Mouse (Mus musculus): ENCODE measurements at regions not wholly inside any gene's neighbourhood (a gene's known extent, or its start where the extent isn't known, plus 50 kb on each side); places are given as distances from the start of the nearest gene placed in this dataset.

- DNase-seq, result no peak
Observed at GRCm38 (mm10) chr11:56716953-56717352, 294.2 kb upstream of the Gria1 start.

- DNase-seq, result no peak
Observed at GRCm38 (mm10) chr11:56725141-56725540, 286.0 kb upstream of the Gria1 start.

DNA sequence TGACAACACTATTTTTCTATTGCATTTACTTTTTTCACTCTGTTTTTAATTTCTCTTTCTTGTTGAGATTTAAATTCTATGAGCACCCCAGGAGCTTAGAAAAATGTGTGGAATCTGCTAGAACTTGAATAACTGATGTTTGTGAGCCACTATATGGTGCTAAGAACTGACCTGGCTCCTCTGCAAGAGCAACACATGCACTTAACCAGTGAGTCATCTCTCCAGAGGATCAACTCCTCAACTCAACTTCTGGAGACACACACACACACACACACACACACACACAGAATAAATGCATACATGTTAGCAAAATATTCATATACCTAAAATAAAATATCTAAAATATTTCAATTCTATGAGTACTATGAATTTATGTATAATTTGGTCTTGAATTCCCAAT, 285.0 kb upstream of the Gria1 start:
- DNase-seq, result no peak

DNA sequence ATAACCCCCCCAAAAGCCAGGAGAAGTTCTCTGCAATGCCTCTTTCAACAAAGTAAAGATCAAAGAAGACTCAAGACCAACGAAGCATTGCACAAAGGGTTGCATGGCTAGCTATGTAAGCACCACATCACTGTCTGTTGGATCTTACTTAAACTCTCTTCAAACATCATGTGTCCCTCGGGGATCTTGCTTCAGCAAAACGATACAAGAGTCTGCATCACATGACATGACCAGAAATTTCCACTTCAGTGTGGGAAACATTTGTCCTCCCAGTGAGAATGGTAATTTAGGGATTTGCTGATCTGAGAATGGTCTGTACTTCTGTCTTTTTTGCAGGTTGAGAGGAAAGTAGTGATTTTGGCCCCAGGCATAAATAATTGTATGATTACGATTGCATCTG, 283.6 kb upstream of the Gria1 start:
- DNase-seq, result no peak

DNA sequence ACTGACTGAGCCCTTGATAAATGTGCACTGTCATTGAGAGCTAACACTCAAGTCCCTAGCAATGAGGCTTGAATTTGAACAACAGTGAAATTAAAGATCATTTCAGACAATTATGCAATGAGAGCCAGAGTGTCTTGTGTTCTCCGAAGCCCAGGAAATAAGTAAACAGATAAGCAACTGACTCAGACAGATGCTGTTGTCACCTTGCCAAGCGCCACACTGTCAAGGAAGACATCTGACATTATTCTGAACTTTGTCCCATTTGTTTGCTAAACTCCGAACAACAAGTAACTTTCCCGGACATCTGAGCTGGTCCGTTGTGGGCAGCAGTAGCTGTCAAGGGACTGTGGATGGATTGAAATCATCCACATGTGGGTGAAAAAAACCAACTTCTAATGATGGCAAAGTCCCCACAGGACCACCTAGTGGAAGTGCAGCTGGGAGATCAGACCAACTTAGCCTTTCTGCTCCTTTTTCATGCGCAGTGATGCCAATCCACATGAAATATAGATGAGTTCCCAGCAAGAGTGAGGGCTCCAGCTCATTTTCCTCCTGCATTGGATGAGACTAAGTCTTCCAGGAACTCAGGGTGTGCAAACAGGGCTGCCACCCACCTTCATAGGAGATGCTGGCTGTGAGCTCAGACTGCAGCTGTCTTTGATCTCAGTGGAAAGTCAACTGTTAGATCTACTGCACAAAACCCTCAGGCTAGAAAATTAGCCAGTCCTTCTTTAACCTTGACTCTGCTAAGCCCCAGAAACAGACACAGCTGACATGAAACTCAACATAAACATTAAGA, 282.8 kb upstream of the Gria1 start:
- peak; percentile 8 to 30 for DNase-seq

DNA sequence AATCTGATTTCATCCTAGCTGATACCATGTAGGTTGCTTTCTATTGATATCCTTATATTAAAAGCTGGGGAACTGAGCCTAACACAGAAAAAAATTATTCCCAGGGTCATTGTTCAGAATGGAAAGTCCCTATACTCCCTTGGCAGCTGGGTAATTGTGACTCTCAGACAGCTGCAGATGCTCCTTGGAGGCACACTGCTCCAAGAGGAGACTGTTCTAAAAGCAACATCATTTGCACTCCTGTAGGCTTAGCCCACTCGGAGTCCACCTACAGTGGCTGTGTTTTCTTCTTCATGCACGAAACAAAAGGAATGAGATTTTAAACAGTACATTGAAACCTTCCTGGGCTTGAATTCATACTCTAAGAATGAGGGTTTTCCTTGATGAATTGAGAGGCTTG, 269.3 kb upstream of the Gria1 start:
- DNase-seq, result no peak

DNA sequence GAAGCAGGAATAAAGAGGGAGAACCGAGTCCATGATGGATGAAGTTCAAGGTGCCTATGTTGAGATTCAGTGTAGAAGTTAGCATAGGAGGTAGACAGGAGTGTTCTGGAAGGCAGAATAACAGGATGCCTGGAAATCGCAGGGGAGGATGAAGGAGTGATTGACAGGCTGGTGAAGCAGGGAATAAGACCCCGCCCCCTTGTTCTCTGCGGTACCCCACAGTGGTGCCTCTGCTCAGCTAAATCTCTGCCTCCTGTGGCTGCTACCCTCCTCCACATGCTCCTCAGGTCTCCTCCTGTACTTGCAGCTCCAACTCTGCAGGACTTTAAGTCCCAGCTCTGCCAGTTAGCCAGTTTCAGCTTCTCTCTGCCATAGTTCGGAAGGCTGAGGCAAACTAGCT, 261.2 kb upstream of the Gria1 start:
- no peak for DNase-seq

DNA sequence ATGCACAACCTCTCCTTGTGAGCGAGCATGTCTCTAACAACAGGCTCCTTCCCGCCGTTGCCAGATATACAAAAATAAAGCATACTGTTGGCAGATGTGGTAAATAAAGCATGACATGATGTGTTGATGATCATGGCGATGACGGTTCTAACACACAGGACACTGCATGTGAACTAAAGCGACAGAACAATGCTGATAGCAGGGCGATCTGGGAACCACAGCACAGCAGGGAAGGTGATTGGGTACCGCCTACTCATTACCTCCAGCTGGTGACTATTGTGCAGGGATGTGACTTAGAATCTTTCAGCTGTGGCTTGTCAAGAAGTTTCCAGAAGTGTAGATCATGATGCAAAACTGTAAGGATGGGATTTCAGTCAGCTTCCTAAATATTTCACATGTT, 260.5 kb upstream of the Gria1 start:
- no peak for DNase-seq

DNA sequence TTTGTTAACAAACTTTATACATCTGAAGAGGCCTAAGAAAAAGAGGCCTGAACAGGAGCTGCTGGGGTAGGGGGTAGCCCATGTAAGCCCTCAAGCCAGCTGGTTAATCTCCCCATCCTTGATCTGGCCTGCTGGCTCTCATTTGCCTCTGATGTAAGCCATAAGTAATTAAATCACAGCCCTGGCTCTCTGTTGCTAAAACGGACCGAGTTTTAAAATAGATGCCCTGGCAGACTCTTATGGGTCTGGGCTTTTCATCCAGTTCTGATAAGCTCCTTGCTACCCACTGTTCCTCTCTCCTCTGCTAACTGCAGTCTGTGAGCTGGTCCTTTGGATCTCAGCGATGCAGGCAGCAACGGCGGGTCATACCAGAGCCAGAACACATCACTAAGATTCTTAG, 259.3 kb upstream of the Gria1 start:
- DNase-seq, result no peak

DNA sequence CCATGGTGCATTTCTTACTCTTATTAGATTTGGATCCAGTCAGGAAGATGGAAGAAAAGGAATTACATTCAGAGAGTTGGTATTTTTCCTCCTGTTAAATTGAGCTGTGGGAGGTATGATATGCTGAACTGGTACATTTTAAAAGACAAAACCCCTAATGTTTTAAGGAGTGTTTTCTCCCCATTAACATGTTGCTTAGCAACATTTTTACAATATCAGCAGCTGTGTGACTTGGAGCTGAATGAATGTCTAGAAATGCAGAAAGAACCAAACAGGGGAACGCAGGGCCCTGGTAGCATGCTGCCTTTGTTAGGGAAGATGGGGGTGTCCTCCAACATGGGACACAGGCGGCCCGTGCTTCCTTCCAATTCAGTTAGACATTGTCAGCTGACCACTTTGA, 257.5 kb upstream of the Gria1 start:
- DNase-seq, result no peak

DNA sequence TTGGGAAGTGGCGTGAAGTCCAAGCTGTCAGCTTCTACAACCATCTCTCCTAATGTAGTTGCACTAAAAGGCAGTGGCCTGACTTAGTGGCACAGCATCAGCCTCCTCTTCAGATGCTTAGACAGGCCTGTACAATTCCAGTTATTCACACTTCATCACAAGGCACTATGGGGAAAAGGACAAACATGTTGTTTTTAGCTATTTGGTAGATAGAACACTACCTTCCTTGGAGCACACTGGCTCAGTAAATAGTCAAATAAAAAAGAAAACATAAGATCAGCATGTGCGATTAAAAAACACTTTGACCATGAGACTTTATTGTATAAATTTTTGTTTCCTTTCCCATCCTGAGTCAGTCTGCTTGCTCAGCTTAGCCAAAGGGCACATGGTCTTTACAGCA, 250.7 kb upstream of the Gria1 start:
- no peak for DNase-seq

GRCm38 (mm10) chr11:56762467-56763120, 248.6 kb upstream of the Gria1 start:
- no peak for DNase-seq

DNA sequence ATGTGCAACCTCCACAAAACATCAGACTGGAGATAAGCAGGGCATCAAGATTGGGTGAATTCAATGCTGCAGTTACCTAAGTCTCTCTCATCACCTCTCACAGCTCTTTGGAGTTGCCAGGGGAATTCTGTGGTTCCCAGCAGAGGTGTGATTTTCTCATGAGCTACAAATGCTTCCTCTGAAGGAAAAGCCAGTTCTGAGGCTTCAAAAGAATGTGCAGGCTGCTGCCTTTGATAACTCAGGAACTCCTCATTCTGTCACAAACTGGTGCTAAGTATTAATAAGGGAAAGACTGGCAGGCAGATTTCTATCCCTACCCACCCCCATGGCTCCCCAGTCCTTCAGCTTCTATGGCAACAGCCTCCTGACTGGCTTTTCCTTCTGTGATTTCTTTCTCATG, 243.8 kb upstream of the Gria1 start:
- DNase-seq, result no peak

DNA sequence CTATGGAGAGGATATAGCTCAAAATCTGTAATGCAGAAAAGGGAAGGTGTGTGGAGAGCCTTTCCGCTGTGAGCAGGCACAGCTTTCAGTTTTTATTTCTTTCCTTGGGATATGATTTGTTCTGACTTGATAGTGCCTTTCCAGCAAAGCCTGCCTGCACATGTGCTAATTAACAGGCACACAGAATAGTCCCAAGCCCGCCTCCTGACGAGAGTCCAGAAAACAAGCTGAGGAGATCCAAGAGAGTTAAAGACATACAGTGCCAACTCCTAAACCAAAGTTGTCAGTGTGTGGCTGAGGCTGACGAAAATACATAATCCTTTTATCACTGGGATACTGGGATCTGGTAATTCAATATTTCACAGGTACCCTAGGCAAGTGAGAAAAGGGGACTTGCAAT, 224.8 kb upstream of the Gria1 start:
- DNase-seq, result no peak

- DNase-seq, result no peak
Observed at GRCm38 (mm10) chr11:56792691-56793090, 218.5 kb upstream of the Gria1 start.

DNA sequence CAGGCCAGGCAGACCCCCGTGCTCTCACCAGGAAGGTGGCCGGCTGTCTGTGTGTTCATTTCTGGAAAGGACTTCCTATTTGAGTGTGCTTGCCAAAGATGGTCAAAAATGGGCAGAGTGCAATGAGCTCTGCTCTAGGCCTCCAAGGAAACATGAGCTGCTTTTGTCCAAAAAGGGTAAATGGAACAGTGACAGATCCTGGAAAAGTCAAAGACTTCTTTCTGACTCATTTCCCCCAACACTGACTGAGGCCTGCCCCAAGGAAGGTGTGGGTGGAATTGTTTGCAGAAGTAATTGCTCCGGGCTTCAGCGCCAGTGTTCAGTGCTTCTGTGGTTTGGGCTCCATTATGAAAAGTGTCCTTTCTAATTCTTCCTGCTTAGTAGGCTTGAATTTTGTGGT, 203.9 kb upstream of the Gria1 start:
- DNase-seq, result no peak

DNA sequence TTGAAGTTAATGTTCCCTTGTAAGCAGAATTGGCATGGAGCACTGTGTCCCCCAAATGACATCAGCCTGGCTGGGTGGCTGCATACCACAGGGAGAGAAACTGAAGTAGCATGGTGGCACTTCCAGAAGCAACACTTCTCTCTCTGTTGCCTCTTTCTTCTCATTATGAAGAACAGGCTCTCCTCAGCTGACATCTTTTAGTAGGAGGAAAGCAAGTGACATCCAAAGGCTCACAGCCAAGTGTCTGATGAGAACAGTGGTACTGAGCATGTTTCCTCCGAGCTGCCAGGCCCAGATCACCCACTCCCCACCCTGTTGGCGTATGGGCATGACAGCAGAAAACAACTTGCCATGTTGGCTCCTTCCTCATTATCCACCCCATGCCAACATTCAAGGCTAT, 201.0 kb upstream of the Gria1 start:
- no peak for DNase-seq

DNA sequence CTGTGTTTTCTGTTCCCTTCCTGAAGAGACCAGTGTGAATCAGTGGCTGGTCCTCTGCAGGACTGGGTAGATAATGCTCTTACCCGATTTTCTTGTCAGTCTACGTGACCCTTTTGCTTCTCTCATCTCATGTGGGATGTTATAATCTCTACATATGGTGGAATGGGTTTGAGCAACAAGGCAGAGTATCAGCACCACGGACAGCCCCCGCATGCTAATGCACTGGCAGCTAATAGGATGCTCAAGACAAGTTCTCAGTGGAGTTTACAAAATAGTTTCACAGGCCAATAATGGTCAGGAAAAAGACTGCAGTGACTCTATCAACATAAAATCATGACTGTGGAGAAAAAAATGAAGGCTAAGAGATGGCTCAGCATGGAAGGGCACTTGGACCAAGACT, 199.1 kb upstream of the Gria1 start:
- DNase-seq, result peak in 1 of 2 experiments; percentile 33

GRCm38 (mm10) chr11:56823471-56823870, 187.7 kb upstream of the Gria1 start:
- DNase-seq, result no peak

GRCm38 (mm10) chr11:56827499-56827898, 183.7 kb upstream of the Gria1 start:
- no peak for DNase-seq

DNA sequence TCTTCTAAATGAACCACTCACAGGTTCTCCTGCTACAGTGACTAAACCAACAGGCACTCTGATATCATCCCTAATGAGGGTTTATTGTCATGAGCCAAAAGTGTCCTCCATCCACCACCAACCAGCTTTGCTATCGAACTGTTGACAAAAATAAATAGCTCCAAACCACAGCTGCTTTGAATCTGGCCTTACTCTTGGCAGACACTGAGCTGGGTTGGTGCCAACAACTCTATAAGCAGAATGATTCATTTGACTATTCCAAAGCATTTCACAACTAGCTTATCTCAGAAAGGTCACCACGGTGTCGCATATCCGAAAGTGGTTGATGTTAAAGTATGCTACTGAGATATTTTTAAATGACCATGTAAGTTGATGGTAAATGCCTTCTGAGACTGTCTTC, 148.5 kb upstream of the Gria1 start:
- peak; percentile 21 to 38 for DNase-seq

DNA sequence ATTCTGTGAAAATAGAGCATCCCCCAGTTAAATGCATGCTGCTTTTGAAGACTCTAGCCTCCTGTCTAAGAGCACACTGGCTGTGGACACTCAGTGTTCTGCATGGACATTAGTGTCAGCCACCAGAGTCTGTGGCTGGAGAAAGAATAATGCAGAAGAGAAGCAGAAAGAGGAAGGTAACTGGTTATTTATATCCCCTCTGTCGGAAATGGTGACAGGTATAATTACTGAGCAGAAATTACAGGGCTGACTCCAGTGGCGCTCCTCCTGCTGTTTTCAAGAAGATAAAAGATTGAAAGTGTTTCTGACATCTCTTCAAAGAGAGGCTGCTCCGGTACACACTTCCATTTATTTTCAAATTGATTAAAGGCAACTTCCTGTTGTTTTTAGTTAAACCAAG, 139.5 kb upstream of the Gria1 start:
- DNase-seq, result no peak

GRCm38 (mm10) chr11:56898548-56898951, 112.6 kb upstream of the Gria1 start:
- no peak for DNase-seq

DNA sequence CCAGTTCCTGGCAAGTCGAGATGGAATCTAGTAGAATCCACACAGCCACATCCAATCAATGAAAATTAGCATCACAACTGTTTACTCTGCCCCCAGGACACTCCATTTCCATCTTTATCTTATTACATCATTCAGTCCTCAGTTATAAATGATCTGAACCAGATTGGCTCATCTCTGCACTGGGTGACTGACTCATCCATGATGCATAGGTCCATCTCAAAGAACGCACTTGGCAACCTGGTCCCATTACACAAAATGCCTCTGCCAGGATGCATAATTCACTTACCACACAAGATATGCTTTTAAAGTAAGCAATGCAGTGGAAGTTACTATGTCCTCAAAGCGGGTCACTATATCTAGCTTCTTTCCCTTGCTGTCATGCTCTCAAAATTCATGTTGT, 110.0 kb upstream of the Gria1 start:
- DNase-seq, result no peak
